Comparison of ENCODE assay signal across 23 mouse cellular contexts in genomic region chr9:22488963-22489362, GRCm38 (mm10). TPM values are rescaled to one million over a fixed set of nuclear protein-coding genes. Genes with fewer than 3 reads are reported as not detected.
A peak's percentile ranks its signal among the peaks of the same experiment; 100 is the strongest.
DNase-seq lines count a peak whose midpoint lies in the region; ATAC-seq and TF ChIP-seq lines count a peak whose summit lies in the region.
"Had no signal": no experiment of that assay in that cellular context is flagged by ENCODE, and none has a peak within 500 bp of the region (broad histone marks: within the 10 kb centered on the region; RNA-seq: fewer than 3 reads in every experiment).

No protein-coding gene starts in this region.

- H3K27me3 ChIP-seq in intestine, embryonic 15.5 days (replicated peaks), result no peaks in the 10 kb centered on the region
- no peaks in the 10 kb centered on the region for H3K27me3 ChIP-seq in intestine, postnatal 0 days (replicated peaks; ENCODE audit: control insufficient read depth, insufficient read depth, low read length)
- H3K27me3 ChIP-seq in intestine, embryonic 16.5 days (replicated peaks; ENCODE audit: control insufficient read depth, insufficient read depth, low read length), result no peaks in the 10 kb centered on the region
- H3K27me3 ChIP-seq: embryonic facial prominence, embryonic 13.5 days; forebrain, embryonic 13.5 days; hindbrain, embryonic 12.5 days had no signal

- H3K27ac ChIP-seq in intestine, embryonic 15.5 days, result no peak overlapping the region
- H3K27ac ChIP-seq in intestine, postnatal 0 days (ENCODE audit: low read depth, low read length), result no peak overlapping the region
- H3K27ac ChIP-seq in intestine, embryonic 16.5 days (ENCODE audit: low read length), result no peak overlapping the region
- H3K27ac ChIP-seq: embryonic facial prominence, embryonic 13.5 days; forebrain, embryonic 13.5 days; hindbrain, embryonic 12.5 days; hindbrain, postnatal 0 days had no signal

- H3K4me2 ChIP-seq in intestine, embryonic 15.5 days (replicated peaks), result no peak overlapping the region
- no peak overlapping the region for H3K4me2 ChIP-seq in intestine, postnatal 0 days (replicated peaks; ENCODE audit: low read depth)
- no peak overlapping the region for H3K4me2 ChIP-seq in intestine, embryonic 16.5 days (ENCODE audit: low read depth, low read length)
- H3K4me2 ChIP-seq: embryonic facial prominence, embryonic 13.5 days; forebrain, embryonic 13.5 days; hindbrain, embryonic 12.5 days had no signal

- ATAC-seq in intestine, embryonic 15.5 days, result peak; percentile 68
- ATAC-seq in intestine, postnatal 0 days, result no peak
- ATAC-seq in intestine, embryonic 16.5 days, result 0 out of 2 replicates have a peak, but pooled peaks have one; percentile 52
- ATAC-seq: forebrain, embryonic 13.5 days; forebrain, postnatal 0 days; hindbrain, postnatal 0 days had no signal

- H3K4me1 ChIP-seq in intestine, embryonic 15.5 days (replicated peaks), result 0 out of 2 replicates have a peak, but pooled peaks cover 3% of the 10 kb centered on the region
- no peaks in the 10 kb centered on the region for H3K4me1 ChIP-seq in intestine, postnatal 0 days (replicated peaks; ENCODE audit: control insufficient read depth, insufficient read depth, low read length)
- no peaks in the 10 kb centered on the region for H3K4me1 ChIP-seq in intestine, embryonic 16.5 days (ENCODE audit: control insufficient read depth, insufficient read depth, low read length)
- H3K4me1 ChIP-seq: embryonic facial prominence, embryonic 13.5 days; hindbrain, embryonic 12.5 days had no signal

- no peaks in the 10 kb centered on the region for H3K9me3 ChIP-seq in intestine, embryonic 15.5 days
- no peaks in the 10 kb centered on the region for H3K9me3 ChIP-seq in intestine, postnatal 0 days (ENCODE audit: control insufficient read depth)
- no peaks in the 10 kb centered on the region for H3K9me3 ChIP-seq in intestine, embryonic 16.5 days (ENCODE audit: control insufficient read depth, low read length)
- H3K9me3 ChIP-seq: embryonic facial prominence, embryonic 13.5 days; forebrain, embryonic 13.5 days; G1E; hindbrain, embryonic 12.5 days had no signal

- H3K9ac ChIP-seq in intestine, embryonic 15.5 days, result no peak overlapping the region
- H3K9ac ChIP-seq in intestine, postnatal 0 days (ENCODE audit: low read depth, low read length), result no peak overlapping the region
- H3K9ac ChIP-seq in intestine, embryonic 16.5 days (ENCODE audit: low read depth, low read length), result no peak overlapping the region
- H3K9ac ChIP-seq: embryonic facial prominence, embryonic 13.5 days; forebrain, embryonic 13.5 days; forebrain, postnatal 0 days; hindbrain, embryonic 12.5 days had no signal

- no peak for TF ChIP-seq CTCF in intestine, postnatal 0 days (IDR thresholded peaks at IDR 0.05; ENCODE audit: low read depth)

- 39% methylated on average over 9 of the region's 9 CpGs for WGBS in intestine, embryonic 15.5 days
- WGBS in intestine, postnatal 0 days, result 36% methylated on average over 9 of the region's 9 CpGs
- 44% methylated on average over 9 of the region's 9 CpGs for WGBS in intestine, embryonic 16.5 days

- H3K4me3 ChIP-seq in intestine, embryonic 15.5 days (replicated peaks), result no peak overlapping the region
- no peak overlapping the region for H3K4me3 ChIP-seq in intestine, postnatal 0 days (ENCODE audit: low read depth, low read length)
- no peak overlapping the region for H3K4me3 ChIP-seq in intestine, embryonic 16.5 days (ENCODE audit: low read length)
- H3K4me3 ChIP-seq: embryonic facial prominence, embryonic 13.5 days; forebrain, embryonic 13.5 days; hindbrain, embryonic 12.5 days had no signal

- DNase-seq in ZHBTc4 (ENCODE audit: low read depth, low spot score), result peak; percentile 21
- peak; percentile 24 for DNase-seq in yolk sac, embryonic 10.5 days (ENCODE audit: low spot score)
- DNase-seq in layer of hippocampus, postnatal 25 days (ENCODE audit: extremely low spot score in 1 of 2, low spot score in 1 of 2), result no peak
- DNase-seq in adrenal gland, adult 2 months, result no peak
- DNase-seq: adrenal gland, postnatal 14 days; cerebellum, adult 18-20 months; cerebellum, adult 9-11 months; cerebellum, postnatal 36 days; forebrain, postnatal 0 days; gastrocnemius, postnatal 14 days; heart, postnatal 4 days had no signal

- no peaks in the 10 kb centered on the region for H3K36me3 ChIP-seq in intestine, embryonic 15.5 days
- no peaks in the 10 kb centered on the region for H3K36me3 ChIP-seq in intestine, postnatal 0 days (ENCODE audit: control insufficient read depth, insufficient read depth)
- H3K36me3 ChIP-seq in intestine, embryonic 16.5 days (ENCODE audit: control insufficient read depth, insufficient read depth, low read length), result no peaks in the 10 kb centered on the region
- H3K36me3 ChIP-seq: embryonic facial prominence, embryonic 13.5 days; hindbrain, embryonic 12.5 days had no signal

RNA-seq across cellular contexts. Expression of gene Bbs9, which starts 13.4 kb away (rescaled TPM):
- polyA plus RNA-seq in intestine, embryonic 15.5 days (2015; fragmentation: Nextera tagmentation; extraction: Ambion mirVana), result 11.8 and 13.1 TPM in 2 replicates
- 4.9 and 5.8 TPM in 2 replicates for polyA plus RNA-seq in intestine, postnatal 0 days (2015; fragmentation: Nextera tagmentation; extraction: Ambion mirVana)
- 11.8 and 12.6 TPM in 2 replicates for polyA plus RNA-seq in intestine, embryonic 16.5 days (2015; fragmentation: Nextera tagmentation; extraction: Ambion mirVana)
- total RNA-seq in layer of hippocampus, postnatal 25 days (2021), result 10 to 100 TPM; 22.1 to 25.2 TPM
- total RNA-seq in adrenal gland, adult 2 months (2021), result 10 to 100 TPM; 12.8 to 18.0 TPM
- 4.3 and 6.0 TPM in 2 replicates for polyA plus RNA-seq in adrenal gland, adult 2 months (2012; rRNA removed)

RNA-seq across cellular contexts. Expression of gene Rp9, which starts 19.4 kb away (rescaled TPM):
- polyA plus RNA-seq in intestine, embryonic 15.5 days (2015; fragmentation: Nextera tagmentation; extraction: Ambion mirVana), result 70.1 and 73.2 TPM in 2 replicates
- 94.5 and 95.2 TPM in 2 replicates for polyA plus RNA-seq in intestine, postnatal 0 days (2015; fragmentation: Nextera tagmentation; extraction: Ambion mirVana)
- polyA plus RNA-seq in intestine, embryonic 16.5 days (2015; fragmentation: Nextera tagmentation; extraction: Ambion mirVana), result 58.3 and 58.4 TPM in 2 replicates
- total RNA-seq in layer of hippocampus, postnatal 25 days (2021), result 10 to 100 TPM; 29.2 to 32.4 TPM
- total RNA-seq in adrenal gland, adult 2 months (2021), result 10 to 100 TPM; 34.2 to 39.0 TPM
- polyA plus RNA-seq in adrenal gland, adult 2 months (2012; rRNA removed), result 96.1 and 145 TPM in 2 replicates

RNA-seq across cellular contexts. Expression of gene Gm17545, which starts 34.9 kb away (rescaled TPM):
- polyA plus RNA-seq in intestine, embryonic 15.5 days (2015; fragmentation: Nextera tagmentation; extraction: Ambion mirVana), result not detected in 2 replicates
- polyA plus RNA-seq in intestine, postnatal 0 days (2015; fragmentation: Nextera tagmentation; extraction: Ambion mirVana), result not detected in 2 replicates
- not detected in 2 replicates for polyA plus RNA-seq in intestine, embryonic 16.5 days (2015; fragmentation: Nextera tagmentation; extraction: Ambion mirVana)
- not detected for total RNA-seq in layer of hippocampus, postnatal 25 days (2021)
- total RNA-seq in adrenal gland, adult 2 months (2021), result not detected
- not detected in 2 replicates for polyA plus RNA-seq in adrenal gland, adult 2 months (2012; rRNA removed)
- total RNA-seq: adrenal gland, postnatal 14 days; forebrain, postnatal 0 days; G1E; gastrocnemius, adult 18-20 months; gastrocnemius, postnatal 14 days; granulocyte monocyte progenitor cell, adult 5-6 weeks; heart, postnatal 4 days; hindbrain, postnatal 0 days had no signal
- polyA plus RNA-seq: embryonic facial prominence, embryonic 13.5 days; forebrain, embryonic 13.5 days; forebrain, postnatal 0 days; G1E; heart, embryonic 16.5 days; hindbrain, embryonic 12.5 days; hindbrain, postnatal 0 days; intestine, embryonic 14.5 days had no signal

Comparison
In these comparisons a context has a peak if more than half of its experiments do, and no peak if none do; other contexts are left out.
1. DNase-seq: peak in ZHBTc4 (single experiment) and yolk sac, embryonic 10.5 days (single experiment); none in layer of hippocampus, postnatal 25 days (0 of 2) and adrenal gland, adult 2 months (single experiment).